Mouse (Mus musculus) v-Abl transformed pro-B cells (cell line): ENCODE results near the gene Cyb5b.

Experiments used
- in situ Hi-C, 2 experiments: fragments of 400-800 bp; cut with MboI; formaldehyde crosslinking; loops; one replicate each; pipeline ENCODE4 v1.15.1; 2025; ENCODE audit not compliant: unreplicated experiment in 2 of 2

The Cyb5b gene

DNA sequence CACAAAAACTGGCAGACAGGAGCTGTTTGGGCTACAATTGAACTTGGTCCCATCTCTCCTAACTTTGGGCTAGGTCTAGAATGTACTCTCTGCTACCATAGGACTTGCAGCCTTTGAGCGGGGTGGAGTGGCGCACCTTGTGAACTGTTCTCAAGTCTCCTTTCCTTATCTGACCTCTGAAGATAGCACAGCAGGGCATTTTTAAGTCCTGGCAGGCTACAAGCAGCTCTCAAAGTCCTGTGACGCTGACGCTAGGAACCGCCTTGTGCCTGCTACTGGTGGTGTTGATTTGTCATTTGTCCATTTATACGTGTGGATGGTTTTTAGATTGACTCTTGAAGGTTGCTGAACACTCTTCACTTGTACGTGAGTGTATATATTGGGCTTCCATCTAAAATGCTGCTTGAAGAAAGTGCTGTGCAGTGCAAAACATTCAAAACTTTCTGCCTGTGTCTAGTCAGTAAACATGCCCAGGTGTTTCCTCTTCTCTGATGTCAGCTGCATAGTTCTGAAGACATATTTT, 13.9 kb downstream of the Cyb5b start:
- in situ Hi-C loops = no loop called here

DNA sequence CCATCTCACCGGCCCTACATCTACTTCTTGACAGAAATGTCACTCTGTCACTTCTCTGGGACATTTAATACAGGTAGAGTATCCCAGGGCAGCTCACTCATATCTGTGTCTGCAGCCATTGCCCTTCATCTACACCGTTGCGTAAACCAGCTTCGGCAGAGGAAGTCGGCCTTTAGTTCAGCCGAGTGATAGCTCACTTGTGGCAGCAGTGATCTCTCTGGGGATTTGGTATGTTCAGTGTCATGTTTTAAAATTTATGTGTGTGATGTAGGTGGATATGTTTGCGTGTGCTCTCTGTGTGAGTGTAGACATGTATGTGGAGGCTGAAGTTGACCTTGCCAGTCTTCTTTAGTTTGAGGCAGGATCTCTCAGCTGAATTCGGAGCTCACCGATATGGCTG, 15.3 kb downstream of the Cyb5b start:
- in situ Hi-C loops = no loop called here

DNA sequence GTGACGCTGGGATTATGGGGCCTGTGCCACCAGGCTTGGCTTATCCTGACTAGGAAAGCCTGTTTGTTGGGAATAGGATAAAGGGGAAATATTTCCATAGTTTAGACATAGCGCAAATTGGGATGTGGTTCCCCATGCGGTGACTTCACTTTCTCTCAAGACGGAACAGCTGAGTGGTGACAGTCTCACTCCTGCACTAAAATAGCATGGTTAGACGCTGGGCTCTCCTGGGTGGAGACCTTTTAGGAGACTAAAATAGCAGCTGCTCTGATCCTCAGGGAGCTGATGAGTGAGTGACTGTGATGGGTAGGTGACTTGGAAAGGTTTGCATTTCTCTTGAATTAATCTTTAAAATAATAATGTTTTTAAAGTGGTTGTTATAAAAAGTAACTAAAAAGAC, 17.4 kb downstream of the Cyb5b start:
- in situ Hi-C loops = no loop called here

DNA sequence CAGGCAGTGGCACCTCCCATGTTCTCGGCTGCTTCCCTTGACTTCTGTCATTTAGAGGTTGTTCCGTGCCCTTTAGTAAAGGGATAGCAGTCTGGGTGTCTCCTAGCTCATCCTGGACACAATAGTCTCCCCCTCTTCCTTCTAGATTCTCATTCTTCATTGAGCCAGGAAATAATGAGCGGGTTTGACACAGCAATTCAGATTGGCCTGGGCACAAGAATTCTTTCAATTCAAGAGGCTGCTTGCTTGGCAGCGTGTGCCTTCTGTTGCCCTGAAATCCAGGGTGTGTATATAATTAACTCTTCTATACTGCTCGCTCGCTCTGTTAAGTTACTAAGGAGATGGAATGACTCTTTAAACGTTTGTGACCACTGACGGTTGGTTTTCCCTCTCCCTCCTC, 21.7 kb downstream of the Cyb5b start:
- in situ Hi-C loops = loop anchor here in 1 of 2 experiments (10.0 kb wide), 1 partner anchor 47 kb away; no protein-coding TSS in a partner anchor

DNA sequence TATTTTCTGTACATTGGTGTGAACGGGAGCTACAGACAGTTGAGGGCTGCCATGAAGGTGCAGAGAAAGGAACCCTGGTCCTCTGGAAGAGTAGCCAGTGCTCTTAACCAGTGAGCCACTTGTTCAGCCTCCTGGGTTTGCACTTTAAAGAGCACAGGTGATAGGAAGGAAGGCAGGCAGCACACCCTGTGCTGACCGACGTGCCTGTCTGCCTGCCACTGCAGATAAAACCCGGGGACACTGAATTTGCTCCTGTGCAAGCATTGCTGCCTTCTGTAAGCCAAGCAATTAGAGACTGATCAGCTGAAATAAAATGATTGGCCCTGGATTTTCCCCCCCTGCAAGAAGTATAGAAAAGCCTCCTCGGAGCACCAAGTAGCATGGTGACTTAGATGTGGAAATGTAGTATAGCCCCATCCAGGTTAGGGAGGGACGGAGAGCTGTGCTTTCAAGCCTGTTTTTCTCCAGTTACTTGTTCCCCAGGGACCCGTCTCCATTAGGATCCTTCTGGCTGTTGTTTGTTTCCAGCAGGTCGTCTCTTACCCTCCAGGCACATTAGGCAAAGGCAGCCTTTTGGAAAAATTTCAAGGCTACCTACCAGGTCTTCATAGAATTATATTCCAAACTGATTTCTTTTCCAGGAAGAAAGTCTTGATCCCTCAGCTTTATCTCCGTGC, 22.7 kb downstream of the Cyb5b start:
- in situ Hi-C loops = loop anchor here in 1 of 2 experiments (10.0 kb wide), 1 partner anchor 48 kb away; no protein-coding TSS in a partner anchor

DNA sequence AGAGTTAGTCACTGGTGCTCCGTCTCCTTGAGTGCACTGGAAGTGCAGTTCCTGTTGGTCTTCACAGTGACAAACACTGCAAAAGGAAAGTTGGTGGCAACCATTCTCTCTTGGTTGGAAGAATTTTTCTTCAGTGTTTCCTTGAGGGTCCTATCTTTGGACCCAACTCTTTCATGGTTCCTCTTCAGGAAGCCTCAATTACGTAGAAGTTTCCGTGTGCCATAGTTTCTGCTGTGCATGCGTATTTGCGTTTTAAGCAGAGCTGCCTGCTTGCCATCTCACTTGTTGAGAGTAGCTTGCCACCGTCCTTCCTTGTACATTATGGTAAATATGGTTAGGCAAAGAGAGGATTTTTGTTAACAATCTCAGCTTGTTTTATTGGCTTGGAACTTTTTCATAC, 30.7 kb downstream of the Cyb5b start:
- in situ Hi-C loops = loop anchor here in 1 of 2 experiments (10.0 kb wide), 1 partner anchor 134 kb away; no protein-coding TSS in a partner anchor

DNA sequence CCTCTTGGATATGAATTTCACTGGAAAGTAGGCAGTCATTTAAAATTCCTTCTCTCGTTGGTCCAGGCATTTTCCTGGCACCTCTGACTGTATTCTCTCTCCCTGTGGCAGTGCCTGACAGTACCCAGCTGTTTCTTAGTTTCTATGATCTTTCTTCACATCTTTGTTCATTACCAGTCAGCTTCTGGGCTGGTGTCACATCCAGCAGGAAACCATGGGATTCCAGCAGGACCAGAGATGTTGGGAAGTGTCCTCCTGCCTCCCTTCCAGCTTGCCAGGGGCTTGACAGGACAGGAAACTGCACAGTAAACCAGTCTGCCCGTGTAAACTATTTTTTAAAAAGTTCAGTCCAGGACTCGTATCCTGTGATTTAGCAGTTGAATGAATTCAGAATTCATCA, 34.6 kb downstream of the Cyb5b start:
- in situ Hi-C loops = loop anchor here (5.0 to 10.0 kb wide), 3 partner anchors 63 to 130 kb away; no protein-coding TSS in a partner anchor

DNA sequence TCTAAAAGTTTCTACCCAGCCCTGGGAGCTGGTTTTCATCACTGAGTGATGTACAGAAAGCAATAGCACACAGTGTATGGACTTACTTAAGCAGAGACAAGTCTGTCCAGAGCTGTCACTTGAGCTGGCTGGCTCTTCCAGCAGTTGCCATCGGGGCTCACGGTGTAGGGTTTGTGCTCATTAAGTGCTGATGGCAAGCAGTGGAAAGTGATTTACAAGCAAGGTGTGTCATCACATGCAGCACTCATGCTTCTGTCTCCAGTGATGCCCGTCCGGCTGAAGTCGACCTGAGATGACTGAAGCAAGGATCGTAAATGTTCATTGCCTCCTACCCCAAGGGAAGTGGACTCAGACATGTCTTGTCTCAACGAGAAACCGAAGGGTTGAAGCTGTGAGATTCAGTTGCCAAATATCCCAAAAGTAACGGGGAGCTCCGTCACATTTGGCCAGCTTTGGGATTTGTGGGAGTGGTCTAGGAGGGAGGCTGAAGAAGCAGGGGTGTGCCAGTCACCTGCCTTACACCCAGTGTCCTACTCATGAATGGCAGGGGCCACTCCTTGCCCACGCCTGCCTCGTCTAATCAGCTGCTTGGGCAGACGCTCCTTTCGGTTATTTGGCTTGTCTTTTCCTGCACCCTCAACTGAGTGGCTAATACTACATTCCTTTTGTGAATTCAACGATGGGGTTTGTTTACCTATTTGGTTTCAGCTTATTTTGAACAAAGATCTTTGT, 36.4 kb downstream of the Cyb5b start:
- in situ Hi-C loops = loop anchor here (5.0 to 10.0 kb wide), 3 partner anchors 65 to 128 kb away; no protein-coding TSS in a partner anchor

DNA sequence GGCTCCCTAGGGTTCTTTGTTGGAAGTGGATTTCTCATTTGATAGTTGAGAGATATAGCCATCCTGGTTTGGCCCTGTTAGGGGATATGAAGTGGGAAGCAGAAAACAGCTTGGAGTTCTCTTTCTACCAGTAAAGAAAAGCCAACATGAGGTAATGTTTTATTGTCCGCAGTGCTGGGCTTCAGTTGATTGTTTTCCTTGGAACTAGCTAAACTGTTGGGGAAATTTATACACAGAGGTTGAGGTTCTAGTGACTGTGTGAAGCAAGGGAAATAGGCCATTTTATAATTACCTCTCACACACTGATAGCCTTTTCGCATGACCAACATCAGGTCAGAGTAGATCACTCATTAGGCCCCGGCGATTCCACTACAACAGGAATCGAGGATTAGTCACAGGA, 37.2 kb downstream of the Cyb5b start:
- in situ Hi-C loops = loop anchor here (5.0 to 10.0 kb wide), 3 partner anchors 65 to 127 kb away; no protein-coding TSS in a partner anchor

DNA sequence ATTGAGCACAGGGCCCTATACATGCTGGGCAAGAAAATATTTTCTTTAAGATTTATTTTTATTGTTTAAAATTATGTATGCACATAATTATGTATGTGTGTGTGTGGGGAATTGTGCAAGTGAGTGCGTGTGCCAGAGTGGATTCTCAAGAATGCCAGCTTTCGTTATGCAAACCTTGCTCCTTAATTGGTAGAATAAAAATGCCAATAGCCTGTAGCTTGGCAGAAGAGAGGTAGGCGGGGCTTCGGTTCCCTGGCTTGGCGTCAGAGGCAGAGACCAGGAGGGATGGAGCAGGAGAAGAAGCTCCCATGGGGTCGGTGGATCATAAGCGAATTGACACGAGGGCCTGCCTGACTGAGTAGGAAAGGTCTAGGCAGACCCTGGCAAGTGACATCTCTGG, 42.2 kb downstream of the Cyb5b start:
- in situ Hi-C loops = no loop called here

DNA sequence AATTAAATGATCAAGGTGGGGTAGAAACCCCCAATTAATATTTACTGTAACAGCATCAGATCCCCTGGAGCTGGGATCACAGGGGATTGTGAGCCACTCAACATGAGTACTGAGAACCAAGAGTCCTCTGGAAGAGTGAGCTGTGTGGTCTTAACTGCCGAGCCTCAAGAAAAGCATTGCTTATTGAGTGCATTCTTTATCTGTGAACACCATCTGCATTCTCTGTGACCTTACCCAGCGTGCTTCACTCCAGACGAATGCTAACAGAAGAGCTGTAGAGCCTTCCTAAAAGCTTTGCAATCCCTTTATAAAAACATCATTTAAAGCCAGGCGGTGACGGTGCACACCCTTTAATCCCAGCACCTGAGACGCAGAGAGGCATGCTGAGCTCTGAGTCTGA, 42.9 kb downstream of the Cyb5b start:
- in situ Hi-C loops = no loop called here

DNA sequence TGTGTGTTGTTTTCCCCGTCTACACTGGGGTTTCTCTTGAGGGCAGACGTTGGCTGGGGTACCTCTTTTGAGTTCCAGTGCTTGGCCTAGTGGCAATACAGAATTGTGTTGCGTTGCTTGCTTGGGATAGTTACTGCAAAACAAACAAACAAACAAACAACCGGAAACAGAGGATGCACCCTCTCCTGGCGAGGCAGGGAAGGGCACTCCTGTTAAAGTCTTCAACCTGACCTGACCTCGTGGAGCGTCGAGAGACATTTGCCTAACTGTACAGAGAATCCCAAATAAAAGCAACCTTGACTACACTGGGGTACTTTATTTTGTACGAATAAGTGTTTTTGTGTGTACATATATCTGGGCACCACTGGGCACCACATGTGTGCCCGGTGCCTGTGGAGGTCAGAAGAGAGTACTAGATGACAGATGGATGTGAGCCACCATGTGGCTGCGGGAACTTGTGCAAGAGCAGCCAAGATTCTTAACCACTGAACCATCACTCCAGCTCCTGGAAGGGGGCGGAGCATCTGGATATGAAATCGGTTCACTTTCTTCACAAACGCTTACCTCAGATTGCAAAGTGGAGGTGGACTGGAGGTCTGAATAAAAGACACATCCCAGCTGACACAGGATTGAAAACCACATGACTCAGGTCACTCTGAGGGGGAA, 44.5 kb downstream of the Cyb5b start:
- in situ Hi-C loops = no loop called here

DNA sequence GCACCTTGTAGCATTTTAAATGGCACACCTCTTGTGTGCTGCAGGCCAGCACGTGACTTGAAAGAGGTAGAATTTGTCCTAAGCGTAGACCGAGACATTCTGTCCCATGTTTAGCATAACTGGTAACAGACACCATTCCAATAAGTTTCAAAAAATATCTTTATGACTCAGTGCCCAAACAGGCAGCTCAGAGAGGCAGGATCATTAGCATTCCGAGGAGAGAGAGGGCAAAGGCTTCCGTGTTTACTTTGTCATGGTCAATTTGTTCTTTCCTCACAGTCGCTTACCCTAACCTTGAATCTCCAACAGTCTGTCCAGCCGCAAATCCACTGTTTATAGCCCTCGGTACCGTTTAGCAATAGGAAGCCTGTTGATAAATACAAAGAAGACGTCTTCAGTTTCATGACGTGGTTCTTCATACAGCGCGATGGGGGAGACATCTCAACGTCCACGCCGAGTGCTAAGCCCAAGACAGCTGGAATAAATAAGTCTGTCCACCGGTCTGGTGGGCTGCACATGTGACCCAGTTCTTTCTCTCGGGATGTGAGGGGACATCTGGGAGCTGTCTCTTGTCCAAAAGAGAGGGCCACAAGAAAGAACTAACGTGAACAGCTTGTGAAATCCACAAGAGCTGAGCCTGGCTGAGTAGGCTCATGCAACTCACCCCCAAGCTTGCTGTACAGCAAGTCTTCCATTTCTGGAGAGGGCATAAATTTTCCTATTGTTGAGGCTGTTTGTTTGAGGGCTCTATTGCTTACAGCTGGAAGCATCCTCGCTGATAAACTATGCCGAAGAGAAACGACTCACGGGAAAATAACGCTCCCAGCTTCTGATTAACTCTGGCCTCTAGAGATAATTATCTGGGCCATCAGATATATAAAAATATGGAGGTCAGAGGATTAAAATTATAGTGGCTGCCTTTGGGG, 47.7 kb downstream of the Cyb5b start:
- in situ Hi-C loops = no loop called here

DNA sequence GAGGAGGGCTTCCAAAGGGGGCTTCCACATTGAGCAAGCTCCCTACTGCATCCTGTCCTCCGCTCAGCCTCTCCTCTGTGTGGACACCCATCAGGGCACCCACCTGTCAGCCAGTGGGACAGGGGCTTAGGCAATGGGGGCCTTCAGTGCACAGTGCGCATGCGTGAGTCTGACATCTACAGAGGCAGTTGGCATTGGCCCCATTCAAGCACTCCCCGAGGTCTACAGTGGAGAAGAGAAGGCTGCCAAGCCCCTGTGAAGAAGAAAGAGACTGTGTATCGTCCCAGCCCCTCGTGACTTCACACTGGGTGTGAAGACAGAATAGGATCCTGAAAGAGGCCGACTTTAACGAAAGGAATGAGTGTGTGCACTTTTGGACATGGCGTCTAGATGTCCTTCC, 54.7 kb downstream of the Cyb5b start:
- in situ Hi-C loops = no loop called here

DNA sequence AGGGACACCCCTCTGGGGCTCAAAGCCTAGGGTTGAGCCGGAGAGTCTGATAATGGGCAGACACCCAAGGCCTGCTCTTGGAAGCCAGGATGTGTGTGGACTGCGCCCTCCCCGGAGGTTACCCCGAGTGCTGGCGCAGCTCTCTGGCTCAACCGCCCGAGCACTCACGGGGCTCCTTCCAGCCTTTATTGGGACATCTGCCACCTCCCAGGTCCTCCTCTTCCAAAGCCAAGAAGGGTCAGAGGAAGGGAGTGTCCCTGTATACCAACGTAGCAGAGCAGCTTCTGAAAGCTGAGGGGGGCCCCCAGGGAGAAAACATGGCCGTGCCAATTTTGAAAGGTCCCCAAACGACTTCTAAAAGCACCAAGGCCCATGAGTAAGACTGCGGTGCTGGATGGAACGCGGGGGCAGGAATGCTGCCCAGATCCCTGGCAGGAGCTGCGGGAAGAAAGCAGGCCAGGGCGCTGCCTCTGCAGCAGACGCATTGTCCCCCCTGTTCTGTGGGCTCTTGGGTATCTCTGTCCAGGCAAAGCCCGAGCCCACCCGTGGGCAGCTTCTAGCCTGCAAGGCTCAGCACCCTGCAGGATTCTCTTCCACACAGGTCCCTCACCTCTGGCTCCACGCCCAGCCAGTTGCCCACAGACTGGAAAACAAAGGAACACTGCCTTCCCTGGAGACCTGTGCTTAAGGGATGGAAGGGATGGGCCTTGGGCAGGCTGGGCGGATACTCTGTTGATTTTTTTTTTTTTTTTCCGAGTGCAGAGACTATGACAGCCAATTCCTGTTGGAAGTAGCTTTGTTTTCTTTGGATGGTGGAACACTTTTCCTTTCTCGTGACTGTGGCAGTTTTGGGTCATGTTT, 55.5 kb downstream of the Cyb5b start:
- in situ Hi-C loops = no loop called here

DNA sequence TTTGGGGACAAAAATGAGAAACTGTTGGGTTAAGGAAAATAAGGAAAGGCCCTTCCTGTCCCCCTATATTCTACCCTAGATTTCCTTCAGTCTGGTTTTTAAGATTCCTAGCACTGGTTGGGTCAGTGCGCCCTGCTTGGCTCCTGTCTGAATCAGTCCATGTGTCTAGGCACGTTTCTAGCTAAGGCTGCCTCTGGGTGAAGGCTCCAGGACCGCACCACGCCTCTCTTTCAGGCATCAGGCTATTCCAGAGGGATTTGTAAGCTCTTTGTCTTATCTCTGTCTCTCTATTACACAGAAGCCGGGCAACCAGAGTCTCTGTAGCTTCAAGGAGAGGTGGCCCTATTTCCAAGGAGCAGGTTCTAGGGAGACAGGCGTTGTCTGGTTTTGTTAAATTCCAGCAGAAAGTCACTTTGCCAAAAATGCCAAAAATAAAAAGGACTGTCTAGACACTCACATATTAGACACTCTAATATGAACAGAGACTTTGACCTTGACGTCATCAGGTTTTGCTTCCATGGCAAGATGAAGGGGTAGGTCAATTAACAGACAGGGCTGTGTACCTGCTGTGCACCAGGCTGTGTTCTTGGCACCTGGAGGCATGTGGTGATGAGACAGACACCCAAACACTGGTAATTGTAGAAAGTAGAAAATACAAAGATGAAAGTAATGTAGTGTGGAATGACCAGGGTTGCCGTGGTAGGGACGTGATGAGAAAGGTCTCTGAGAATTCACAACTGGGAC, 56.5 kb downstream of the Cyb5b start:
- in situ Hi-C loops = no loop called here

DNA sequence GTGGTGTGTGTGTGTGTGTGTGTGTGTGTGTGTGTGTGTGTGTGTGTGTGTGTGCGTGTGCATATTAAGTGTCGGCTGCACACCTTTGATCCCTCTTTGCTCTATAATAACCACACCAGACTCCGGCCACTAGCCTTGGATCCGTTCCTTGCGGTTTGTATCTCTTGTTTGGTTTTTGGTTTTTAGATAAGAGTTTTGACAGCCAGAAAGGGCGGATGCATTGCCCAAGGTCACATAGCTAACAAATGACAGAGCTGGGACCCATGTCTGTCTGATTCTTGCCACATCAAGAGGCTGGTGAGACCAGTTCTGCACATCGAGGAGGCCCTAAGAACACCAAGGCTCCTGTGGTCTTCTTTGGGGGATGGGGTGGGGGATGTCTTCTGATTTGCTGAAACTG, 58.7 kb downstream of the Cyb5b start:
- in situ Hi-C loops = no loop called here

DNA sequence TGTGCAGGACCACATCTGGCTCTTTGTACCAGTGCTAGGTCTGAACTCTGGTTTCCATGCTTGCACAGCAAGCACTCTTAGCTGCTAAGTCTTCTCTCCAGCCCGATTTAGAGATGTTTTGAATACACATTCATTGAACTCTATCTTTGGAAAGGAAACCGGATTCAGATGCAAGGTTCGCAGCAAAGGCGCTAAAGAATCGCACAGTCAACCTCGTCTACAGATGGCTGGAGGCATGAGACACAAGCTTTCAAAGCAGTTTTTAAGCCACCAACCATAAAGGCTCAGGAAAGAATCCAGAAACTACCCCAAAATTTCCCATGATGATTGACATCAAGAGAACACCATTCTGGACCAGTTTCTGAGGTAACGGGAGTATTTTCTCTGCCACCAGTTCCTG, 61.6 kb downstream of the Cyb5b start:
- in situ Hi-C loops = no loop called here
